Mouse (Mus musculus) induced T-regulatory cell, adult 2 months (primary cell): Measurements from ENCODE around the gene Ggps1.

Source experiments
- DNase-seq: peaks from one replicate; pipeline ENCODE4 v3.0.0-alpha.2; 2012; ENCODE audit warnings: low read depth

The Ggps1 gene

GRCm38 (mm10) chr13:14063013-14063941, at the start of gene Ggps1, which contains the start of gene Arid4b:
Ggps1 (minus strand) TSS chr13:14063488.
Arid4b (plus strand) TSS chr13:14063232.
- peak; percentile 99 for DNase-seq

- DNase-seq, result no peak
These were observed 47.9 kb upstream of the Ggps1 start for GRCm38 (mm10) chr13:14111146-14111545.

- DNase-seq, result no peak
These were observed 47.0 kb upstream of the Ggps1 start for GRCm38 (mm10) chr13:14110154-14110873.

GRCm38 (mm10) chr13:14103026-14103425, 39.7 kb upstream of the Ggps1 start:
- no peak for DNase-seq

- no peak for DNase-seq
These were observed 25.4 kb upstream of the Ggps1 start for GRCm38 (mm10) chr13:14088669-14089068.

GRCm38 (mm10) chr13:14075326-14075725, 12.0 kb upstream of the Ggps1 start:
- DNase-seq, result no peak

- no peak for DNase-seq
These were observed 11.1 kb upstream of the Ggps1 start for GRCm38 (mm10) chr13:14074371-14074770.

GRCm38 (mm10) chr13:14069291-14069690, 6.0 kb upstream of the Ggps1 start:
- DNase-seq, result no peak

GRCm38 (mm10) chr13:14068035-14068434, 4.7 kb upstream of the Ggps1 start:
- no peak for DNase-seq

- DNase-seq, result no peak
These were observed 2.4 kb upstream of the Ggps1 start for GRCm38 (mm10) chr13:14065701-14066100.

- DNase-seq, result peak; percentile 75
These were observed 1.7 kb upstream of the Ggps1 start for GRCm38 (mm10) chr13:14065028-14065380.

- DNase-seq, result peak; percentile 69
These were observed 1.2 kb upstream of the Ggps1 start for GRCm38 (mm10) chr13:14064341-14065027.

GRCm38 (mm10) chr13:14063942-14064271, 619 bp upstream of the Ggps1 start:
- no peak for DNase-seq

- DNase-seq, result peak; percentile 82
These were observed 877 bp downstream of the Ggps1 start for GRCm38 (mm10) chr13:14062209-14063012.

GRCm38 (mm10) chr13:14059582-14059981, 3.7 kb downstream of the Ggps1 start:
- DNase-seq, result no peak

GRCm38 (mm10) chr13:14056801-14057200, 6.5 kb downstream of the Ggps1 start:
- no peak for DNase-seq

- no peak for DNase-seq
These were observed 13.4 kb downstream of the Ggps1 start for GRCm38 (mm10) chr13:14049878-14050277.

- DNase-seq, result no peak
These were observed 18.8 kb downstream of the Ggps1 start for GRCm38 (mm10) chr13:14044521-14044920.

GRCm38 (mm10) chr13:14043851-14044250, 19.4 kb downstream of the Ggps1 start:
- DNase-seq, result no peak

GRCm38 (mm10) chr13:14040186-14040585, 23.1 kb downstream of the Ggps1 start:
- DNase-seq, result peak; percentile 56

GRCm38 (mm10) chr13:14039292-14039965, 23.9 kb downstream of the Ggps1 start, which contains the start of gene Tbce:
Tbce (minus strand) TSS chr13:14039638.
- peak; percentile 97 for DNase-seq
